In genomic region chr7:46643172-46643571, GRCm38 (mm10) we compare ENCODE assay signal across 10 mouse cellular contexts. TPM values are rescaled to one million over a fixed set of nuclear protein-coding genes. Genes with fewer than 3 reads are reported as not detected.
DNase-seq lines count a peak whose midpoint lies in the region; ATAC-seq and TF ChIP-seq lines count a peak whose summit lies in the region.
"Had no signal": no experiment of that assay in that cellular context is flagged by ENCODE, and none has a peak within 500 bp of the region (broad histone marks: within the 10 kb centered on the region; RNA-seq: fewer than 3 reads in every experiment).

No protein-coding gene starts in this region.

- peak; percentile 27 for DNase-seq in gastrocnemius, adult 2 months
- DNase-seq in gastrocnemius, adult 18-20 months (ENCODE audit: low spot score): no peak
- no peak for DNase-seq in liver, embryonic 14.5 days (ENCODE audit: low read depth in 3 of 3, low spot score in 3 of 3)
- DNase-seq in cerebellum, adult 18-20 months: peak; percentile 74 to 78
- DNase-seq in right cerebral cortex, postnatal 4 days: peak; percentile 22
- no peak for DNase-seq in urinary bladder, postnatal 4 days (ENCODE audit: low spot score in 2 of 2)
- DNase-seq: heart, adult 11 months had no signal

- H3K4me3 ChIP-seq in gastrocnemius, adult 2 months: no peak overlapping the region
- no peak overlapping the region for H3K4me3 ChIP-seq in liver, embryonic 14.5 days (ENCODE audit: insufficient read depth in 1 of 2, low read depth in 2 of 2, low read length in 2 of 2)
- H3K4me3 ChIP-seq in liver, embryonic 12.5 days: no peak overlapping the region
- H3K4me3 ChIP-seq: limb, embryonic 15.5 days had no signal

- no peak overlapping the region for H3K27ac ChIP-seq in gastrocnemius, adult 2 months
- no peak overlapping the region for H3K27ac ChIP-seq in liver, embryonic 14.5 days
- H3K27ac ChIP-seq in liver, embryonic 12.5 days: no peak overlapping the region
- H3K27ac ChIP-seq: limb, embryonic 15.5 days had no signal

- no peak overlapping the region for H3K9ac ChIP-seq in liver, embryonic 14.5 days (replicated peaks)
- H3K9ac ChIP-seq in liver, embryonic 12.5 days: no peak overlapping the region
- H3K9ac ChIP-seq: limb, embryonic 15.5 days had no signal

- TF ChIP-seq CTCF in gastrocnemius, adult 2 months (IDR thresholded peaks at IDR 0.05): peak; percentile 24; the same call in 1 of the 2 replicates
- TF ChIP-seq CTCF in liver, embryonic 14.5 days (IDR thresholded peaks at IDR 0.05; ENCODE audit: low read depth): peak; percentile 42

- no peaks in the 10 kb centered on the region for H3K9me3 ChIP-seq in liver, embryonic 14.5 days (ENCODE audit: control insufficient read depth, low read length)
- no peaks in the 10 kb centered on the region for H3K9me3 ChIP-seq in liver, embryonic 12.5 days (replicated peaks)
- H3K9me3 ChIP-seq: limb, embryonic 15.5 days had no signal

- no peak overlapping the region for H3K4me2 ChIP-seq in liver, embryonic 14.5 days (ENCODE audit: low read depth)
- no peak overlapping the region for H3K4me2 ChIP-seq in liver, embryonic 12.5 days
- H3K4me2 ChIP-seq: limb, embryonic 15.5 days had no signal

- H3K36me3 ChIP-seq in liver, embryonic 14.5 days (replicated peaks; ENCODE audit: control insufficient read depth, insufficient read depth, low read depth): no peaks in the 10 kb centered on the region
- no peaks in the 10 kb centered on the region for H3K36me3 ChIP-seq in liver, embryonic 12.5 days
- H3K36me3 ChIP-seq: limb, embryonic 15.5 days had no signal

- ATAC-seq in liver, embryonic 14.5 days (ENCODE audit: insufficient read depth): no peak
- ATAC-seq in liver, embryonic 12.5 days: no peak
- ATAC-seq in CD4-positive, CD25-positive, alpha-beta regulatory T cell, adult 4 months: no peak

- WGBS in liver, embryonic 14.5 days (ENCODE audit: insufficient replicate concordance): 42% methylated on average over 1 of the region's 1 CpGs
- WGBS in liver, embryonic 12.5 days (ENCODE audit: insufficient replicate concordance): 49% methylated on average over 1 of the region's 1 CpGs

- peaks cover 0 to 5% of the 10 kb centered on the region in 2 experiments; a peak in 2 of 4 replicates for H3K4me1 ChIP-seq in liver, embryonic 14.5 days (replicated peaks; ENCODE audit: control insufficient read depth in 2 of 2, insufficient read depth in 2 of 2, low read length in 1 of 2)
- peaks cover 20% of the 10 kb centered on the region for H3K4me1 ChIP-seq in liver, embryonic 12.5 days

- TF ChIP-seq EP300 in liver, embryonic 14.5 days (IDR thresholded peaks at IDR 0.05; ENCODE audit: low read depth): no peak

- intact Hi-C loops in gastrocnemius, adult 2 months (cut with DNase I): no loop called here

- no peaks in the 10 kb centered on the region; the same call in 1 of the 2 replicates for H3K27me3 ChIP-seq in liver, embryonic 14.5 days (ENCODE audit: control insufficient read depth, insufficient read depth, low read length)
- H3K27me3 ChIP-seq in liver, embryonic 12.5 days (replicated peaks): peaks cover 35% of the 10 kb centered on the region
- H3K27me3 ChIP-seq: limb, embryonic 15.5 days had no signal

RNA-seq across cellular contexts. Expression of gene Sergef, which starts 3.6 kb away (rescaled TPM):
- total RNA-seq in gastrocnemius, adult 2 months (2021): 1 to 10 TPM; 2.1 to 3.5 TPM
- total RNA-seq in gastrocnemius, adult 18-20 months (2021): 1 to 10 TPM; 3.9 to 4.3 TPM
- polyA plus RNA-seq in liver, embryonic 14.5 days (2012; rRNA removed): 2.2 and 3.3 TPM in 2 replicates
- 5.5 and 5.9 TPM in 2 replicates for polyA plus RNA-seq in liver, embryonic 14.5 days (2014; fragmentation: Nextera tagmentation; extraction: Ambion mirVana)
- polyA plus RNA-seq in liver, embryonic 12.5 days (2016; fragmentation: Nextera tagmentation; extraction: Ambion mirVana): 8.9 and 9.7 TPM in 2 replicates
- polyA plus RNA-seq in CD4-positive, CD25-positive, alpha-beta regulatory T cell, adult 4 months (2017; shearing (Covaris generic)): 10 to 100 TPM; 20.2 to 25.5 TPM

RNA-seq across cellular contexts. Expression of gene Tph1, which starts 29.2 kb away (rescaled TPM):
- under 1 TPM; 0.22 to 0.94 TPM for total RNA-seq in gastrocnemius, adult 2 months (2021)
- total RNA-seq in gastrocnemius, adult 18-20 months (2021): under 1 TPM; 0.21 to 0.41 TPM
- polyA plus RNA-seq in liver, embryonic 14.5 days (2012; rRNA removed): not detected in 2 replicates
- polyA plus RNA-seq in liver, embryonic 14.5 days (2014; fragmentation: Nextera tagmentation; extraction: Ambion mirVana): not detected in 2 replicates
- not detected in 2 replicates for polyA plus RNA-seq in liver, embryonic 12.5 days (2016; fragmentation: Nextera tagmentation; extraction: Ambion mirVana)
- under 1 TPM in 1 of 2 experiments, not detected in 1; 0.48 TPM for polyA plus RNA-seq in CD4-positive, CD25-positive, alpha-beta regulatory T cell, adult 4 months (2017; shearing (Covaris generic))

Comparison
In these comparisons a context has a peak if more than half of its experiments do, and no peak if none do; other contexts are left out.
1. DNase-seq: peak in gastrocnemius, adult 2 months (single experiment), cerebellum, adult 18-20 months (2 of 2) and right cerebral cortex, postnatal 4 days (single experiment); none in gastrocnemius, adult 18-20 months (single experiment), liver, embryonic 14.5 days (0 of 3) and urinary bladder, postnatal 4 days (0 of 2).